Mouse (Mus musculus): ENCODE measurements around the gene Cdon. TPM values are rescaled to one million over a fixed set of nuclear protein-coding genes. Genes with fewer than 3 reads are reported as not detected.

Cdon gene
- polyA plus RNA-seq (2016; fragmentation: Nextera tagmentation; extraction: Ambion mirVana) = 8.5 and 9.5 TPM in 2 replicates

DNA sequence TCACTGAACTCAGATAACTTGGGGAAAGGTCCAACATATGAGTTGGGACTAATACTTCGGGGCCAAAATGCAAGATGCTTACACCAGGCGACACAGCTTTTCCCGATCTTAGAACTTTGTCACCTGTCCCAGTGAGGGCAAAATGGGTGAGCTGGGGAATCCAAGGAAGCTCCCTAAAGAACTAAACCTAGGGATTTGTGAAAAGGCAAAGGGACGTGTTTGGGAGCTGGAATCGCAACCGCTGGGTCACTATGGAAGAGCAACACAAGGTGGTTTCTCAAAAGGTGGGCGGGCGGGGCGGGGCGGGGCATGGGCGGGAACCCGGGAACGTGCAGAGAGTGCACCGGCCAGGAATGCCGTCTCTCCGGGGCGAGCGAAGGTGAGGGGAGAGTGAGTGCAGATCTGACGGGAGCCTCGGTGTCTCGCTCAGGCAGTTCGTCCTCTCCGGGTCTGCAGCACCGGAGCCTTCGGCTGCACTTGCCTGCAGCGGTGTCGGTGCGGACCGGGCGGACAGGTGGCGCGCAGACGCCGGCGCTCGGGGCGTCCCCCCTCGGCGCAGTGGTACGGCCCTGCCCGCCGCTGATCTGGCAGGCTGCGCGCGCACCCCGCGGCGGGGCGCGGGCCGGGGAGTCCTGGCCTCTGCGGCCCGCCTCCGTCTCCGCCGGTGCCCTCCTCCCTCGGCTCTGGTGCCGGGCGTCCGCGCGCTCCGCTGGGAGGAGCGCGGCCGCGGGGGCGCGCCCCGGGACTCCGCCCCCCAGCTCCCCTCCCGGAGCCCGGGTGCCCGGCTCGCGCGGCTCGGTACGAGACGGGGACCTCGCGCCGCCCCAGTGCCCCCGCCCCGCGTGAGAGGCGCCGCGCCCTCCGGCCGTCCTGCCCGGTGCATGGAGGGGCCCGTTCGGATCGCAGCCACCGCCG lies at the start of gene Cdon:
TSS of gene Cdon (plus strand) at position 324 of the 915 bp plus-strand sequence.
- Histone ChIP-seq H3K27me3 (replicated peaks) (no peaks in the 10 kb centered on the region), H3K36me3 (no peaks in the 10 kb centered on the region), H3K4me3 (peak within 1 kb of the TSS; percentile 89), H3K27ac (peak within 1 kb of the TSS; percentile 95), H3K9ac (peak within 1 kb of the TSS; percentile 96), H3K4me2 (replicated peaks) (peak within 1 kb of the TSS; percentile 81), H3K4me1 (peaks cover 30% of the 10 kb centered on the region), H3K9me3 (no peaks in the 10 kb centered on the region)
- peak; percentile 93 for ATAC-seq (ENCODE audit: low FRiP score, low read depth)
- under 1% methylated on average over 96 of the region's 97 CpGs for WGBS

GRCm38 (mm10) chr9:35372324-35373101 lies 48.4 kb upstream of the Cdon start:
- Histone ChIP-seq H3K36me3 (no peaks in the 10 kb centered on the region), H3K4me2 (replicated peaks) (0 out of 2 replicates have a peak overlapping the region, but pooled peaks have one; percentile 3), H3K9ac (no peak overlapping the region), H3K4me1 (peaks cover 13% of the 10 kb centered on the region), H3K4me3 (no peak overlapping the region), H3K9me3 (no peaks in the 10 kb centered on the region), H3K27me3 (replicated peaks) (no peaks in the 10 kb centered on the region), H3K27ac (no peak overlapping the region)
- 9% methylated on average over 9 of the region's 9 CpGs for WGBS
- ATAC-seq (ENCODE audit: low FRiP score, low read depth) = peak; percentile 77

GRCm38 (mm10) chr9:35377916-35378315 lies 43.0 kb upstream of the Cdon start:
- H3K9me3 ChIP-seq = no peaks in the 10 kb centered on the region
- no peak overlapping the region for H3K4me3 ChIP-seq
- H3K27ac ChIP-seq = no peak overlapping the region
- H3K36me3 ChIP-seq = no peaks in the 10 kb centered on the region
- 0 out of 2 replicates have a peak, but pooled peaks cover under 1% of the 10 kb centered on the region for H3K4me1 ChIP-seq
- no peak overlapping the region for H3K9ac ChIP-seq
- H3K4me2 ChIP-seq (replicated peaks) = no peak overlapping the region
- no peak for ATAC-seq (ENCODE audit: low FRiP score, low read depth)
- 89% methylated on average over 2 of the region's 2 CpGs for WGBS
- H3K27me3 ChIP-seq (replicated peaks) = 0 out of 2 replicates have a peak, but pooled peaks cover 2% of the 10 kb centered on the region

GRCm38 (mm10) chr9:35378991-35379390 lies 41.9 kb upstream of the Cdon start:
- H3K4me1 ChIP-seq = no peaks in the 10 kb centered on the region
- no peak for ATAC-seq (ENCODE audit: low FRiP score, low read depth)
- WGBS = 61% methylated on average over 3 of the region's 3 CpGs
- no peak overlapping the region for H3K4me2 ChIP-seq (replicated peaks)
- H3K9ac ChIP-seq = no peak overlapping the region
- H3K9me3 ChIP-seq = no peaks in the 10 kb centered on the region
- H3K36me3 ChIP-seq = no peaks in the 10 kb centered on the region
- H3K27ac ChIP-seq = no peak overlapping the region
- 0 out of 2 replicates have a peak, but pooled peaks cover 2% of the 10 kb centered on the region for H3K27me3 ChIP-seq (replicated peaks)
- no peak overlapping the region for H3K4me3 ChIP-seq

- no peaks in the 10 kb centered on the region for H3K9me3 ChIP-seq
These were observed 21.0 kb upstream of the Cdon start for GRCm38 (mm10) chr9:35399896-35400295.

DNA sequence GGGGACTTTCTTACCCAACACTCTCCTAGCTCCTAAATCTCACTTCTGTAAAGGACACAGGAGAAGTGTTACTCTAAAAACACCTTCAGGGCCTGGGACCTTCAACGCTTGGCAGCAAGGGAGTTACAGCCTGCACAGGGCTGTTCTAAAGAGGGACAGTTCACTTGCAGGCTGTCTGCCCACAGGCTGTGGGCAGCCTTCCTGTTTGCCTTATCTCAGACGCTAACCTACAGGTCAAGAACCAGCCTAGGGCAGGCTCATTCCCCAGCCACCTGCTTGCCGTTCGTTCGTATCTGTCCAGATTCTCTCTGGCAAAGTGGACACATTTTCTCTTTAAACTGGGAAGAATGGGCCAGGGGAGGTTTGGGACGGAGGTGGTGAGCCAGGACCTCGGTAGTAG lies 20.5 kb upstream of the Cdon start:
- Histone ChIP-seq H3K36me3 (no peaks in the 10 kb centered on the region), H3K27ac (no peak overlapping the region), H3K4me2 (replicated peaks) (peak overlapping the region; percentile 32), H3K4me1 (peaks cover 30% of the 10 kb centered on the region), H3K9ac (no peak overlapping the region), H3K9me3 (no peaks in the 10 kb centered on the region), H3K27me3 (replicated peaks) (peaks cover 17% of the 10 kb centered on the region), H3K4me3 (no peak overlapping the region)
- WGBS = 16% methylated on average over 7 of the region's 7 CpGs
- no peak for ATAC-seq (ENCODE audit: low FRiP score, low read depth)

More at GRCm38 (mm10) chr9:35399896-35400295, 21.0 kb upstream of the Cdon start:
- Histone ChIP-seq H3K27me3 (replicated peaks) (peaks cover 13% of the 10 kb centered on the region), H3K4me2 (replicated peaks) (no peak overlapping the region), H3K4me1 (peaks cover 25% of the 10 kb centered on the region), H3K36me3 (no peaks in the 10 kb centered on the region), H3K4me3 (no peak overlapping the region), H3K27ac (no peak overlapping the region), H3K9ac (no peak overlapping the region)
- no peak for ATAC-seq (ENCODE audit: low FRiP score, low read depth)
- 60% methylated on average over 7 of the region's 7 CpGs for WGBS

DNA sequence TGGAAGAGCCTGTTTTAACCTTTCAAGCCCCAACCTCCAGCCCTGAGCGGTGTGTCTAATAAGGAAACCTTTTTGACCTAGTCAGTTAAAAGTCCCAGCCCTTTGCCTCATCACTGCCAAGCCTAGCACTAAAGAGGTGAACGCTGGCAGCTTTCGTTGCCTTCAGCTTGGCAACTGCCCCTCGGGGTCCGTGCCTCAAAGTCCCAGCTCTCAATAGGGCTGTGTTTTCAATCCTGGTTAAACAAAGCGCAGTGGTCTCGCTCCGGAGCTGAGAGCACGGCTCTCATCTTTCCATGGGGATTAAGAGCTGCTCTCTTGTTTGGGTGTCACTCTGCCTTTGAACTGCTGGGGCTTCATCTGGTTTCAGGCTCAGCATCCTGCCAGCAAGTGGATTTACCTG lies 20.1 kb upstream of the Cdon start:
- Histone ChIP-seq H3K36me3 (no peaks in the 10 kb centered on the region), H3K9ac (no peak overlapping the region), H3K4me2 (replicated peaks) (peak overlapping the region; percentile 32), H3K27ac (no peak overlapping the region), H3K4me3 (no peak overlapping the region), H3K9me3 (no peaks in the 10 kb centered on the region), H3K4me1 (peaks cover 32% of the 10 kb centered on the region), H3K27me3 (replicated peaks) (peaks cover 19% of the 10 kb centered on the region)
- ATAC-seq (ENCODE audit: low FRiP score, low read depth) = no peak
- 3% methylated on average over 9 of the region's 9 CpGs for WGBS

- WGBS = 16% methylated on average over 4 of the region's 4 CpGs
These were observed 18.3 kb upstream of the Cdon start for GRCm38 (mm10) chr9:35402584-35402991.

GRCm38 (mm10) chr9:35403490-35403889 lies 17.4 kb upstream of the Cdon start:
- Histone ChIP-seq H3K27ac (no peak overlapping the region), H3K4me3 (no peak overlapping the region), H3K36me3 (no peaks in the 10 kb centered on the region), H3K27me3 (replicated peaks) (peaks cover 19% of the 10 kb centered on the region), H3K4me2 (replicated peaks) (no peak overlapping the region), H3K4me1 (peaks cover 32% of the 10 kb centered on the region), H3K9ac (no peak overlapping the region), H3K9me3 (no peaks in the 10 kb centered on the region)
- 76% methylated on average over 4 of the region's 4 CpGs for WGBS
- ATAC-seq (ENCODE audit: low FRiP score, low read depth) = no peak

More at GRCm38 (mm10) chr9:35402584-35402991, 18.3 kb upstream of the Cdon start:
- peak; percentile 94 for ATAC-seq (ENCODE audit: low FRiP score, low read depth)
- Histone ChIP-seq H3K4me2 (replicated peaks) (no peak overlapping the region), H3K27ac (no peak overlapping the region), H3K9me3 (no peaks in the 10 kb centered on the region), H3K27me3 (replicated peaks) (peaks cover 19% of the 10 kb centered on the region), H3K4me1 (peaks cover 32% of the 10 kb centered on the region), H3K36me3 (no peaks in the 10 kb centered on the region), H3K4me3 (no peak overlapping the region), H3K9ac (no peak overlapping the region)

- peaks cover 27% of the 10 kb centered on the region for H3K4me1 ChIP-seq
- H3K4me3 ChIP-seq = no peak overlapping the region
- no peak overlapping the region for H3K27ac ChIP-seq
- H3K9ac ChIP-seq = no peak overlapping the region
- no peaks in the 10 kb centered on the region for H3K9me3 ChIP-seq
- no peaks in the 10 kb centered on the region for H3K36me3 ChIP-seq
- ATAC-seq (ENCODE audit: low FRiP score, low read depth) = no peak
- WGBS = 26% methylated on average over 13 of the region's 13 CpGs
- peaks cover 18% of the 10 kb centered on the region for H3K27me3 ChIP-seq (replicated peaks)
- no peak overlapping the region for H3K4me2 ChIP-seq (replicated peaks)
These were observed 15.7 kb upstream of the Cdon start for GRCm38 (mm10) chr9:35405038-35405905.

GRCm38 (mm10) chr9:35411225-35411965 lies 9.5 kb upstream of the Cdon start:
- 0 out of 2 replicates have a peak, but pooled peaks have one; percentile 35 for ATAC-seq (ENCODE audit: low FRiP score, low read depth)

More at GRCm38 (mm10) chr9:35411225-35411965, 9.5 kb upstream of the Cdon start:
- H3K9me3 ChIP-seq = no peaks in the 10 kb centered on the region
- H3K4me3 ChIP-seq = no peak overlapping the region
- H3K27ac ChIP-seq = no peak overlapping the region
- no peaks in the 10 kb centered on the region for H3K36me3 ChIP-seq
- H3K27me3 ChIP-seq (replicated peaks) = no peaks in the 10 kb centered on the region; the same call in 1 of the 2 replicates
- no peak overlapping the region for H3K9ac ChIP-seq
- no peak overlapping the region for H3K4me2 ChIP-seq (replicated peaks)
- WGBS = 69% methylated on average over 11 of the region's 11 CpGs
- peaks cover 8% of the 10 kb centered on the region; the same call in 1 of the 2 replicates for H3K4me1 ChIP-seq

All from neural tube, embryonic 12.5 days (tissue).